Mouse (Mus musculus) heart, embryonic 15.5 days (tissue): ENCODE results near the gene Ksr1. TPM values are rescaled to one million over a fixed set of nuclear protein-coding genes. Genes with fewer than 3 reads are reported as not detected.

Experiments used
- ATAC-seq: fragments of 200-750 bp; cut with Nextera tagmentation; replicated peaks from 2 replicates; pipeline ENCODE4 v1.8.0; 2017; ENCODE audit warnings: low read depth, moderate TSS enrichment; ENCODE audit not compliant: insufficient number of reproducible peaks, insufficient read depth, low FRiP score
- H3K27ac ChIP-seq: fragments of 300-500 bp; sonication (generic); 2 replicates; pipeline ENCODE4 v1.5.1; 2015; ENCODE audit warnings: mild to moderate bottlenecking, inconsistent platforms
- H3K27me3 ChIP-seq: fragments of 300-500 bp; sonication (generic); 2 replicates; pipeline ENCODE4 v1.6.1; 2015; ENCODE audit warnings: inconsistent platforms
- H3K36me3 ChIP-seq: fragments of 300-500 bp; sonication (generic); 2 replicates; pipeline ENCODE4 v1.6.1; 2015; ENCODE audit warnings: mild to moderate bottlenecking, inconsistent platforms
- H3K4me1 ChIP-seq: fragments of 300-500 bp; sonication (generic); replicated peaks from 2 replicates; pipeline ENCODE4 v1.6.1; 2015; ENCODE audit warnings: inconsistent platforms
- H3K4me2 ChIP-seq: fragments of 300-500 bp; sonication (generic); 2 replicates; pipeline ENCODE4 v1.6.1; 2015; ENCODE audit warnings: inconsistent platforms, mild to moderate bottlenecking, moderate library complexity
- H3K4me3 ChIP-seq: fragments of 300-500 bp; sonication (generic); 2 replicates; pipeline ENCODE4 v1.5.1; 2015; ENCODE audit warnings: mild to moderate bottlenecking, inconsistent platforms
- H3K9ac ChIP-seq: fragments of 300-500 bp; sonication (generic); 2 replicates; pipeline ENCODE4 v1.6.1; 2015; ENCODE audit warnings: mild to moderate bottlenecking, inconsistent platforms
- H3K9me3 ChIP-seq: fragments of 300-500 bp; sonication (generic); replicated peaks from 2 replicates; pipeline ENCODE4 v1.6.1; 2016; ENCODE audit warnings: inconsistent platforms
- WGBS: fragments of 180-500 bp; shearing (Covaris S2); methylation state at CpG from one replicate; pipeline ENCODE4 v1.1.7; 2015; ENCODE audit warnings: mixed read lengths; 5-methylcytosine and 5-hydroxymethylcytosine counted together
- polyA plus RNA-seq: library from polyadenylated mRNA; unstranded; fragments of >200 nt; fragmentation: Nextera tagmentation; extraction: Ambion mirVana; gene quantifications from 2 replicates; pipeline ENCODE4 v1.2.1, GENCODE M21; 2015

Ksr1 gene
- polyA plus RNA-seq, 1 experiment from 2014 or later = 3.2 TPM

GRCm38 (mm10) chr11:79062897-79063296 is 83.3 kb downstream of the Ksr1 start:
- peaks cover 69% of the 10 kb centered on the region for H3K4me1 ChIP-seq
- H3K9ac ChIP-seq = no peak overlapping the region
- ATAC-seq = no peak
- no peak overlapping the region for H3K4me2 ChIP-seq
- H3K4me3 ChIP-seq = no peak overlapping the region
- peak overlapping the region; percentile 64; the same call in 1 of the 2 replicates for H3K27ac ChIP-seq
- 86% methylated on average over 5 of the region's 5 CpGs for WGBS
- no peaks in the 10 kb centered on the region for H3K9me3 ChIP-seq
- no peaks in the 10 kb centered on the region for H3K36me3 ChIP-seq
- no peaks in the 10 kb centered on the region for H3K27me3 ChIP-seq

- no peak for ATAC-seq
- H3K4me3 ChIP-seq = no peak overlapping the region
- no peaks in the 10 kb centered on the region for H3K9me3 ChIP-seq
- no peak overlapping the region for H3K27ac ChIP-seq
- no peaks in the 10 kb centered on the region for H3K27me3 ChIP-seq
- no peaks in the 10 kb centered on the region for H3K36me3 ChIP-seq
- 71% methylated on average over 7 of the region's 7 CpGs for WGBS
- H3K4me1 ChIP-seq = peaks cover 73% of the 10 kb centered on the region
- H3K4me2 ChIP-seq = no peak overlapping the region
- no peak overlapping the region for H3K9ac ChIP-seq
These were observed 84.4 kb downstream of the Ksr1 start for GRCm38 (mm10) chr11:79061839-79062238.

GRCm38 (mm10) chr11:79059850-79060249 is 86.4 kb downstream of the Ksr1 start:
- no peak; the same call in 1 of the 2 replicates for ATAC-seq
- H3K4me1 ChIP-seq = peaks cover 72% of the 10 kb centered on the region
- WGBS = 35% methylated on average over 5 of the region's 5 CpGs
- H3K9me3 ChIP-seq = no peaks in the 10 kb centered on the region
- peak overlapping the region; percentile 89 for H3K27ac ChIP-seq
- H3K36me3 ChIP-seq = no peaks in the 10 kb centered on the region
- peak overlapping the region; percentile 16; the same call in 1 of the 2 replicates for H3K9ac ChIP-seq
- H3K27me3 ChIP-seq = no peaks in the 10 kb centered on the region
- H3K4me3 ChIP-seq = no peak overlapping the region
- peak overlapping the region; percentile 47 for H3K4me2 ChIP-seq

- Histone ChIP-seq H3K4me1 (peaks cover 74% of the 10 kb centered on the region), H3K9ac (no peak overlapping the region), H3K4me2 (peak overlapping the region; percentile 47; the same call in 1 of the 2 replicates), H3K9me3 (no peaks in the 10 kb centered on the region), H3K36me3 (no peaks in the 10 kb centered on the region), H3K4me3 (no peak overlapping the region), H3K27me3 (no peaks in the 10 kb centered on the region), H3K27ac (peak overlapping the region; percentile 89)
- ATAC-seq = no peak
- 63% methylated on average over 4 of the region's 4 CpGs for WGBS
These were observed 87.1 kb downstream of the Ksr1 start for GRCm38 (mm10) chr11:79059062-79059461.

DNA sequence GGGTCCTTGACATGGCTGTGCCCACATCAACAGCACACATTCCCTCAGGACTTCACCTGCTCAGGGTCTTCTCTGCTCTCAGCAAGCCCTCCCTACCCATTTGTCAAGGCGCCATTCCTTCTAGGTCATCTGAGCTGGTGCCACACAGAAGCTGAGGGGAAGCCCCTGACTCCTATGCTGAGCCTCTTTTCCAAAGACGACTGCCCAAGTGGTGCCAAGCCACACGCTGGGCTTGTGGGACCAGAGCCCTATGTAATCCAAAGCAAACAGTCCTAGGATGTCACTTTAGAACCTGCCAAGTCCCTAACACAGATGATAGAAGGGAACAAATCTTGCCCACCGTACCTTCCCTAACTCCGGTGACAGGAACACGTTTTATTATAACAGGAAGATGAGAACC is 87.6 kb downstream of the Ksr1 start:
- no peak overlapping the region for H3K4me3 ChIP-seq
- WGBS = 68% methylated on average over 6 of the region's 6 CpGs
- peaks cover 71% of the 10 kb centered on the region for H3K4me1 ChIP-seq
- H3K36me3 ChIP-seq = no peaks in the 10 kb centered on the region
- no peak overlapping the region for H3K9ac ChIP-seq
- no peaks in the 10 kb centered on the region for H3K9me3 ChIP-seq
- H3K27me3 ChIP-seq = no peaks in the 10 kb centered on the region
- H3K4me2 ChIP-seq = no peak overlapping the region
- H3K27ac ChIP-seq = peak overlapping the region; percentile 89
- no peak for ATAC-seq

DNA sequence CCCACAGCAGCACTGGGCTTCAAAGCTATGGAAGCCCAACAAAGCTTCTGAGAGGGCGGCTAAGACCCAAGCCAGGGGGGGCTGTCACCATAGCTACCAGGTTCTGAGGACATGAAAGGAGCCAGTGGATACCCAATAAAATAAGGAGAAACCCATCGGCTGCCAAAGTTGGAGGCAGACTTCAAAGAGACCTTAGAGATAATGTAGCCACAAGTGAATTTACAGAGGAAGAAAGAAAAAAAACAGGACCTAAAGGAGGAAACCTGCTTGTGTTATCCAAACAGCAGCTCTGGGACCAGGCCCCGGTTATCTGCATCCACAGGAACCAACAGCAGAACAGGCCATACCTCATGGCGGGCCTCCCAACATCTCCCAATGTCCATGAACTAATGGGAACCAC is 88.4 kb downstream of the Ksr1 start:
- no peaks in the 10 kb centered on the region for H3K27me3 ChIP-seq
- H3K9ac ChIP-seq = no peak overlapping the region
- no peaks in the 10 kb centered on the region for H3K36me3 ChIP-seq
- H3K4me1 ChIP-seq = peaks cover 69% of the 10 kb centered on the region
- H3K27ac ChIP-seq = peak overlapping the region; percentile 89
- no peak; the same call in 1 of the 2 replicates for ATAC-seq
- no peak overlapping the region for H3K4me3 ChIP-seq
- no peaks in the 10 kb centered on the region for H3K9me3 ChIP-seq
- no peak overlapping the region for H3K4me2 ChIP-seq
- 44% methylated on average over 4 of the region's 4 CpGs for WGBS

DNA sequence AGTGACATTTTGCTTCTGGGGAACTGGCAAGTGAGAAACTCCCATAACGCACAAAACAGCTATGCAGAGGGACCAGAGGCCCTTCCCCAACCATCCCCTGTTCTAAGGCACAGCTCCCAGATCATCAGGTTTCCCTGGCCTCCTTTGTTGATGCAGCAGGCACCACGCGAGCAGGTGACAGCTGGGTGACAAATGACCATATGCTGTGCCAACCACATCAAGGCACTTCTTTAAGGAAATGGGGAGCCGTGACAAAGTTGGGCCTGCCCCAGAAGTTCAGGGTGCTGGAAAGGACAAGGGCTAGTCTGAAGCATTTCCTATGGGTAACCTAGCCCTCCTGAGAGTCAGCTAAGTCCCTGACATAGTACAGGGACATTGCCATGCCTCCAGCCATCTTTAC is 89.3 kb downstream of the Ksr1 start:
- no peak overlapping the region for H3K4me2 ChIP-seq
- peaks cover 69% of the 10 kb centered on the region for H3K4me1 ChIP-seq
- no peaks in the 10 kb centered on the region for H3K36me3 ChIP-seq
- no peaks in the 10 kb centered on the region for H3K27me3 ChIP-seq
- H3K4me3 ChIP-seq = no peak overlapping the region
- 63% methylated on average over 4 of the region's 4 CpGs for WGBS
- no peak for ATAC-seq
- no peaks in the 10 kb centered on the region for H3K9me3 ChIP-seq
- H3K9ac ChIP-seq = no peak overlapping the region
- peak overlapping the region; percentile 89 for H3K27ac ChIP-seq

GRCm38 (mm10) chr11:79056027-79056426 is 90.2 kb downstream of the Ksr1 start:
- 45% methylated on average over 2 of the region's 2 CpGs for WGBS
- Histone ChIP-seq H3K4me1 (peaks cover 74% of the 10 kb centered on the region), H3K9me3 (no peaks in the 10 kb centered on the region), H3K27me3 (no peaks in the 10 kb centered on the region), H3K27ac (peak overlapping the region; percentile 89), H3K9ac (no peak overlapping the region), H3K4me2 (no peak overlapping the region), H3K36me3 (no peaks in the 10 kb centered on the region), H3K4me3 (no peak overlapping the region)
- ATAC-seq = no peak; the same call in 1 of the 2 replicates

GRCm38 (mm10) chr11:79055161-79055560 is 91.0 kb downstream of the Ksr1 start:
- H3K9ac ChIP-seq = no peak overlapping the region
- H3K36me3 ChIP-seq = no peaks in the 10 kb centered on the region
- WGBS = 67% methylated on average over 8 of the region's 8 CpGs
- ATAC-seq = no peak
- H3K4me3 ChIP-seq = no peak overlapping the region
- no peaks in the 10 kb centered on the region for H3K9me3 ChIP-seq
- H3K4me1 ChIP-seq = peaks cover 77% of the 10 kb centered on the region
- no peak overlapping the region for H3K4me2 ChIP-seq
- peak overlapping the region; percentile 89 for H3K27ac ChIP-seq
- no peaks in the 10 kb centered on the region for H3K27me3 ChIP-seq

GRCm38 (mm10) chr11:79054161-79055152 is 91.8 kb downstream of the Ksr1 start:
- no peak overlapping the region for H3K4me2 ChIP-seq
- ATAC-seq = no peak
- no peak overlapping the region for H3K4me3 ChIP-seq
- 77% methylated on average over 9 of the region's 9 CpGs for WGBS
- H3K4me1 ChIP-seq = peaks cover 70% of the 10 kb centered on the region
- no peaks in the 10 kb centered on the region; the same call in 1 of the 2 replicates for H3K36me3 ChIP-seq
- H3K27ac ChIP-seq = peak overlapping the region; percentile 89
- H3K27me3 ChIP-seq = no peaks in the 10 kb centered on the region
- H3K9me3 ChIP-seq = no peaks in the 10 kb centered on the region
- H3K9ac ChIP-seq = no peak overlapping the region

- H3K27ac ChIP-seq = no peak overlapping the region
- no peaks in the 10 kb centered on the region for H3K27me3 ChIP-seq
- H3K36me3 ChIP-seq = no peaks in the 10 kb centered on the region; the same call in 1 of the 2 replicates
- H3K9me3 ChIP-seq = no peaks in the 10 kb centered on the region
- no peak overlapping the region for H3K4me2 ChIP-seq
- no peak overlapping the region for H3K4me3 ChIP-seq
- H3K4me1 ChIP-seq = peaks cover 60% of the 10 kb centered on the region
- no peak overlapping the region for H3K9ac ChIP-seq
- no peak for ATAC-seq
These were observed 92.8 kb downstream of the Ksr1 start for GRCm38 (mm10) chr11:79053437-79053836.
